Mouse (Mus musculus): ENCODE measurements around the gene Gm2174.
A peak's percentile ranks its signal among the peaks of the same experiment; 100 is the strongest.

The Gm2174 gene

DNA sequence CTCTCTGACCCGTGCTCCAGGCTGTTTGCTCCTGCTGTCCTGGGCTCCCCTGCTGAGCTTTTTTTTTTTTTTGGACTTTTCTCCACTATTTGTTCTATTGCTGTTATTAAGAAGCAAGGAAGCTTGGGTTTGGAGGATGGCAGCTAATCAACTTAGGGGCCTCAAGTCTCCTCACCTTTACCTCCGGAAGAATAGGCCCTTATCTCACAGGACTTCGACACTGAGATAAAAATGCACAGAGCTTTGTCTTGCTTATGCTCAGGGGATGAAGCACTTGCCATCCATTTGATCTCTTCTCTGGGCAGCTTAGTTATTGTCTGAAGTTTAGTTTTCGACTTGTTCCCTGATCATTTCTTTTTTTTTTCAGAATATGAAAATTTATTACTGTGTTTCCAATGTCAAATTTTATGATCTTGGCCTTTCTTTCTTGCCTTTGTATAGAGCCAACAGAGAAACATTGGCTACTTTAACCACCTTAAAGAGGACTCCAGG lies at the start of gene Gm2174:
Gm2174 (plus strand) TSS at position 442 of the 492 bp plus-strand sequence.
- no peak for DNase-seq (ENCODE audit: low read depth, low spot score)

DNA sequence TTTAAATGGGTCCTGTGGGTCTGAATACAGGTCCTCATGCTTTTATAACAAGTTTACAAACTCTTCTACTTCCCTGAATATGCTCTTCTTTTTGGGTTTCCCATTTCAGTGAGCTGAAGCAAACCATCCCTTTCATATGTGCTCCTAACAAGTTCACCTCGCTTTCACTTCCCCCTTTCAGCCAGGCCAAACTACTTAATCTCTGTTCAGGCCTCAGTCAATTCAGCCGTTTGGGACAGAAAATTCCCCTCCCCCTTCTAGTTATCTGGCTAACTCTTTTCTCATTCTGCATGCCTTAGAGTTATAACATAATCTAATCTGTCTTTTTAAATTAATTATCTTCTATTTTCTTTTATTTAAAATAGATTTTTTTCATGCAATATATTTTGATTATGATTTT lies 43.1 kb upstream of the Gm2174 start:
- DNase-seq (ENCODE audit: low read depth, low spot score): no peak

DNA sequence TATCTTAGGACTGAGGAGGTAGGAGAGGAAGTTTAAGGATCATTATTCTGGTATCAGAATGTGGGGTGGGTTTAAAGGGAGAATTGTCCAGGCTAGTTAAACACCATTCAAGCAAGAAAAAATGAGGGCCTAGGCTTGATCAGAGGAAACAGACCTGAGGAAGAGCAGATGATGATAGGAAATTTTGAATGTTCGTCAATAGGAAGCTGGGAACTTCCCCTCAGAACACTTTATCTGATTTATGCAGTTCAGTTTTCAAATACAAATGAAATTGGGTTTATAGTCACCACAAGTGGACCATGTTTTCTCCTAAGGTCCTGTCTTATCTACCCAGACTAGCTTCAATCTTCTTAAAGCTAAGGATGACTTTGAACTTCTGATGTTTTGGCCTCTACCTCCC lies 42.3 kb upstream of the Gm2174 start:
- no peak for DNase-seq (ENCODE audit: low read depth, low spot score)

DNA sequence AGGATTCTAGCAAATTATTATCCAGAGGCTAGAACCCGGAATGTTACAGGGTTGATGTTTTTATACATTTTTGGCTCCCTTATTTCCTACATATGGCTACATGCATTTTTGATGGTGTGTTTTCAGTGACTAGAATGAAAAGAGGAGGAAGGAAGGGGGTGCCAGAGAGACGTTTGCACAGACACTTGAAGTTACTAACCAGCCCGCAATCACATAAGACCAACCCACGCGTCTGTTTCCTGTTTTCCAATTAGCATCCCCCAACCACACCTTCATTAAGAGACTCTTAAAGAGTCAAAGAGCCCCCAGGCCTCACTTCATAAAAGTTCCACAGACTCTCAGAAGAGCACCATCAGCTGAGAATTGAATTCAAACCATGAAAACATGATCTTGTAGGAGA lies 41.6 kb upstream of the Gm2174 start:
- DNase-seq (ENCODE audit: low read depth, low spot score): no peak

DNA sequence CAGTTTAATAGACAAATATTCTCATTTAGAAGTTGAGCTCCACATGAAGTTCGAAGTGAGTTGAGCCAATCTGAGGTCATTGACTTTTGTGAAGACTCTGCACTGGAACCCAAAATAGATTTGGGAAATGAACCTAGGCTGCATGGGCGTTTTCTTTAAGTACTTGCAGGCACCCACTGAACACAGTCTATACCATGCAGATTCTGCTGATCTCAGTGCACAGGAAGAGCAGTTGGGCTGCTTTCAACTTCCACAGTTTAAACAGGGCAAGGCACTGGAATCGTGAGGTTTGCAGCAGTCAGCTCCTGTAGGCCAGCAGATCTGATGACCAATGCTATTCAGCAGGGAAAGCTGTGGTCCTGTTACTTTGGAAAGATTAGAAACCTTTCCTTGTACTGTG lies 31.5 kb upstream of the Gm2174 start:
- DNase-seq (ENCODE audit: low read depth, low spot score): no peak

DNA sequence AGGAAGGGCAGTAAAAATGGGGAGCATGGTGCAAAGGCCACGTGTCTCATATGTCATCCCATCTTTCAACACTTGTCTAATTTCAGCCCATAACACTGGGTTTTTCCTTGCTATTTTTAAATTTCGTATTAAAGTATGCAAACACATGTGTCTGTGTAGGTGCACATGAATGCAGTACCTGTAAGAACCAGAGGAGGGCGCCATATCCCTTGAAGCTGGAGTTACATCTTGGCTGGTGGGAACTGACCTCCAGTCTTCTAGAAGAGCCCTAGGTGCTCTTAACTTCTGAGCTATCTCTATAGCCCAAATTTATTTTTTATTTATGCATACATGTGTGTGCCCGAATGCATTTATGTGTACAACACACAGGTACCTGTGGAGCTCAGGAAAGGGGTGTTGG lies 30.2 kb upstream of the Gm2174 start:
- DNase-seq (ENCODE audit: low read depth, low spot score): peak; percentile 15

DNA sequence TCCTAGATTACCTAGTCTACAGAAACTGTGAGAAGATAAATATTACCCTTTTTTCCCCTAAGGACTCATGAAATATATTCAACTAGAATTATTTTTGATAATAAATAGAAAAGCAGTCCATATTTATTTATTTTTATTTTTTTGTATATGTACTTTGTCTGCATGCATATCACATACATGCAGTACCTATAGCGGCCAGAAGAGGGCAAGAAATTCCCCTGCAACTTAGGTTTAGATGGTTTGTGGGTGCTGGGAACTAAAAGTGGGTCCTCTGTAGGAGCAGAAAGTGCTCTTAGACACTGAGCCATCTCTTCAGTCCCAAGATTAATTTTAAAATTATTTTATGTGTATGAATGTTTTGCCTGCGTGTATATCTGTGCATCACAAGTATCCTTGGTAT lies 17.2 kb upstream of the Gm2174 start:
- peak; percentile 7 for DNase-seq (ENCODE audit: low read depth, low spot score)

DNA sequence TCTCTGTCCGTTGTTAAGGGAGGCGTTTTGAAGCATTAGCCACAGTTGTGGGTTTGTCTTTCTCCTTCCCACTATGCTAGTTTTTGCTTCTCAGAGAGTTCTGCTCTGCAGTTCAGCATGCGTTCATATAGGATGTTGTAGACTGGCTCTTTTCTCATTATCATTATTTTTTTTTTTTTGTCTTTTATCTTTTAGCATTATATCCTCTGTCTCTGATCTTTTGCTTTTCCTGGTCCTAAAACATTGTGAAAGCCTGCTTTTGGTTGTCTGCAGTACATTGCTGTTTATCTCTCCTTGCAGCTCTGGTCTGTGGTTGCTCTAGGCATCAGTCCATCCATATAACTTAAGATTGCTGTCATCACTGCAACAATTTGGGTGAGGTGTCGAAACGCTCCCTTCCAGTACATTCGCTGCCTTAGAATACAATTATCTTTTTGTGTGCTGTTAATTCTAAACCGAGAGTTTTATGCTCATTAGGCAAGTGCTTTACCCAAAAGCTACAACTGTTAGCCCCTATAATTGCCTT lies 11.9 kb upstream of the Gm2174 start:
- DNase-seq (ENCODE audit: low read depth, low spot score): no peak

DNA sequence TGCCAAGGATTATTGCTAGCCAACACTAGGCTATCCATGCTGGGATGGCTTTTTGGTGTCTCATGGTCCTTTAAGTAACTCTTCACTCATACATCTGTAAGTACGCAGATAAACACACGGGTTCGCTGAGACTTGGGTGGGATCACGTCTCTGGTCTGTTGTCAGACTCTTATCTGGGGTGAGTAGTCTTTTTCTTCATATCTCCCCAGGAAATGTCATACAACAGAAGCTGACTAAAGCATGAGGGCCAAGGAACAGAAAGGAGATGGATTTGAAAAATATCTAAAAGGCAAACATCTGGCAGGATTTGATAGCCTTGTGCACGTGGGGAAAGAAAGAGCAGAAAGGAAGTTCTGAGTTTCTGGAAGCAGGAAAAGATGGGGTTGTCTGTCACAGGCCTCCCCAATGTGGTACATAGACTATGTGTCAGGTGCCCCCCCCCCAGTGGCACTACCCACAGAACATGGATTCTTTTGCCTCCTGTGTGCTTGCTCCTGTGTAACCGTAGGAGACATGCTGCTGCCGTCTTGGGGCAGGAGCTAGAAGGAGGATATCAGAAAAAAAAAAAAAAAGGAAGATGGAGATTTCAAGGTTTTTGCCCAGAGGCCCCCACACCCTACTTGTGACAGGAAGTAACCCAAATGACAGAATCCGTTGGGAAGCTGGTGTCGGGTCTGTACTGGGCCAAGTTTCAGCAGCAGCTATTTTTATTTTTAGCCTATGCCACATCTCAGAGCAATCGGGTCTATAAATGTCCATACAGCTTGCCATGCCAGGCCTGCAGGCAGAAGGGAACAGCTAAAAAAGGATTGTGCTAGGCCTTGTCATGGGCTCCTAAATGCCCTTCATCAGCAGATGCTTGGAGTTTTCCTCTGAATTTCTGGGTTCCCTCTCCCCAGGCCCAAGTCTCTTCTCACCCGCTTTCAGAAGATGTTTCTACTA lies 1.0 kb upstream of the Gm2174 start:
- no peak for DNase-seq (ENCODE audit: low read depth, low spot score)

DNA sequence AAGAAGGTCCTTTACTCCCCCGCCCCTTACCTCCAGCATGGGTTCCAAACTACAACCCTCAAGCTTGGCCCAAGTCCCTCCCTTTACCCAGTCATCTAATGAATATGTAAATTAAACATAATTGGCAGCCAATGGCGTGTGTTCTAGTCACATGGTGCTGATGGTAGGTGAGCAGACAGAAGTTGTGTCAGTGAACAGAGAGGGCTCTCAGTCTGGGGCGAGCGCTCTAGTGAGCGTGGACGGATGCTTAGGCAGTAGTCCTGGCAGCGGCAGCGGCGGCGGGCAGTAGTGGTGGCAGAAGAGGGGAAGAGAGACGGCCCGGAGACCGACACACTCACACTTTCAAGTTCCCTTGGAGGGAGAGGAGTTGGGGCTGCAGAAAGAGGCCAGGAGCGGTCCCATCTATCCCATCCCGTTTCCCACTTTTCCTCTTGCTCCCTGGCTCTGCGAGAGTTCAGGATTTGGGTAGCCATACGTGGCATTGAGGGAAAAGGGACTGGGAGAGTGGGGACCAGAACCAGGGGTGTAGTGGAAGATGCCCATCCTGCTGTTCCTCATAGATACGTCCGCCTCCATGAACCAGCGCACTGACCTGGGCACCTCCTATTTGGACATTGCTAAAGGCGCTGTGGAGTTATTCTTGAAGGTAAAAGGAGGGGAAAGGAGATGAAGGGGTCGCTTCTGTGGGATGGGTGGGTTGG lies 7.1 kb downstream of the Gm2174 start, which contains the start of gene Ints6l:
Ints6l (plus strand) TSS at position 187 of the 701 bp plus-strand sequence.
- DNase-seq (ENCODE audit: low read depth, low spot score): peak; percentile 85

DNA sequence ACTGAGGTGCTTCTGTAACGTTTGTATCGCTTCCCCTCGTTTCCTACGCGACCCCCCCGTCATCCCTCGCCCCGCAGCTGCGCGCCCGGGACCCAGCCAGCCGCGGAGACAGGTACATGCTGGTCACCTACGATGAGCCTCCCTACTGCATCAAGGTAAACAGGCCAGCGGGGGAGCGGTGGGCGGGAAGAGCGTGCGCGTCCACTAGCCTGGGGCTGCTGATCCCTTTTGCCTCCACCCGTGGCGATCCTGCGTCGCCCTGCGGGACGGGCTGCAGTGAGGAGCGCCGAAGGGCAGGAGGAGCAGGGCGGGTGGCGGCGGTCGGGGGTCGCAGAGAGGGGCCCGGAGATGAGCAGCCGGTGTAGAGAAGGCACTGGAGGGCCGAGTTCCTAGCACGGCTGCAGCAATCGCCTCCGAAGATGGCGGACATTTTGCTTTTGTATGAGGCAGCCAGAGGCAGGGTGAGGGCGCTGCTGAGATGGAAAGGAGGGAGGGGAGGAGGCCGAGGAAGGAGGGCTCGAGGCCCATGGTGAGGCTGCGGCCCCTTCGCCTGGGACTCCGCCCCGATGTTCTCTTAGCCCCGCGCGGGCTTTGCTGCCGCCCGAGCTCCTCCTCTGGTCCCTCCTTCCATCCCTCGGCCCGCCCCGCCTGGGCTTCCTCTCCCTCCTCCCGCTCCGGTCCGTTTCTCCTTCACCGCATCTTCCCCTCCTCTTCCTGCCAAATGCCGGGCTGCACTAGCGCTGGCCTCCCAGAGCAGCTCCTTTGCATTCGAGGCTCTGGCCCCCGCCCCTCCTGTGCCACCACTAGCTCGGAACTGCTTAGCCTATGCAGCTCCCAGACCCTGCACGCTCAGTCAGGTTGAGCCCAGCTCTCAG lies 7.8 kb downstream of the Gm2174 start:
- DNase-seq (ENCODE audit: low read depth, low spot score): peak; percentile 76

DNA sequence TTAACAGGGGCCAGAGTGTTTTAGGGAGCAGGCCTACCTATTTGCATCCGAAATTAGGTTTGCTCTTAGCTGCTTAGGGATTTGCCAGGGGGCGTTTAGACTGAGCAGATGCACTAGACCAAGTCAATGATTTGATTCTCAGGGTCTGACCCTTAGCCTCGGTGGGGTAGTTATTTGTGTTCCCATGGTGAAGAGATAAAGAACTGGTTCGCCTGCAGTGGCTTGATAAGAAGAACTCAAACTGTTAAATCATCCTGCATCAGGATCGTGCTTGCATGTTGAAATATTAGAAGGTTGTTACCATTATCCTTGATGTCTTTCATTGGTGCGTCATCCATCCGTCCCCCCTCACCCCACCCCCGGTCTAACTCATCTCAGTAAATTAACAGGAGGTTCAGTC lies 8.6 kb downstream of the Gm2174 start:
- no peak for DNase-seq (ENCODE audit: low read depth, low spot score)

DNA sequence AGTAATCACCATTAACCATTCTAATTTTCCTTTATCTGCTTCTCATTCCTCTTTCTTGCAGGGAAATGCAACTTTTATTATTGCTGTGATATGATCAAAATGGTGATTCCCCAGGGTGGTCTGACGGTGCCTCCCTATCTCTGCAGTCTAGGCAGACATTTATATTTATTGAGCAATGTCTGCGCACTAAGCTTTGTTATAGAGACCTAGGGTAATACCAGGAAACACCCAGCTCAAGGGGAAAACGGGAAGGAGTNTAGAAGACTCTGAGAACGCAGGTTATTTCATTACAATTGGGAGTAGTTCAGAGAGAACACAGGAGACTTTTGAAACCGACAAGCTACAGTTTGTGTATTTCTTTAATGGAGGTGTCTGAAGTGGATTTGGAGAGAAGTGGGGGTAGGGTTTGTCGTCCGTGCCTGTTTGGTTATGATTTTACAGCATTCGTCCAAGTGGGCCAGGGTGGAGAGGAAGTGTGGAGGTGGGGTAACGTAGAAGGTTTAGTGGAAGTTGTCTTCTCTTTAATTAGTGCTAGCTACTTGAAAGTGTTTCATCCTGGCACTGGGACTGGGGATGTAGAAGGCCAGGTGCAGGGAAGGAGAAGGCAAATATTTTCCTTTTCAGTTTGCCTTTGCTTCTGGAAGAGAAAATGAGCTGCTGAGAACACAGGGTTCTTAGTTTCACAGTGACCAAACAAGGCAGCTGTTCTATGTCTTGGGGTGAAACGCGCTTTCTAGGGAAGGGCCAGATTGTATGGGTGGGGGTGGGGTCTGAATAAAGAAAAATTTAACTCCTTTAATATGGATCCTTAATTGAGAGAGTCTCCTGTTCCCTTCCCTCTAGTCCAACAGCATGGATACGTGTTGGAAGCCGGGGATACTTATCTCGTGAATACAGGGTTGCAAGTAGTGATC lies 14.5 kb downstream of the Gm2174 start:
- no peak for DNase-seq (ENCODE audit: low read depth, low spot score)

DNA sequence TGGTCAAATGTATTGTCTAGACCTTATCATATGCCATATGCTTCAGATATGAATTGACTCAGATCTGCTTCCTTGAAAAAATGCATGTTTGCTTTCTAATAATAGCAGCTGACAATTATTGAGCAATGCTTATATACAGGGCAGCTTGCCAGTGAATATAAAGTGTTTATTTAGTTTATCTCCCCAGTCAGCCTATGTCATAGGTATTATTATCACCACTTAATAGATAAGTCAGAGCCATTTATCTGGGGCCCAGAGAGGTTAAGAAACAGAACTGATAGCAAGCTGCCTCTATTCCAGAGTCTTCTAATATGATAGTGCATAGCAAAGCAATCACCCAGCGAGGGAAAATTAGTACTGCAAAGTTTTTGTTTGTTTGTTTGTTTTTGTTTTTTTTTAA lies 17.1 kb downstream of the Gm2174 start:
- DNase-seq (ENCODE audit: low read depth, low spot score): no peak

DNA sequence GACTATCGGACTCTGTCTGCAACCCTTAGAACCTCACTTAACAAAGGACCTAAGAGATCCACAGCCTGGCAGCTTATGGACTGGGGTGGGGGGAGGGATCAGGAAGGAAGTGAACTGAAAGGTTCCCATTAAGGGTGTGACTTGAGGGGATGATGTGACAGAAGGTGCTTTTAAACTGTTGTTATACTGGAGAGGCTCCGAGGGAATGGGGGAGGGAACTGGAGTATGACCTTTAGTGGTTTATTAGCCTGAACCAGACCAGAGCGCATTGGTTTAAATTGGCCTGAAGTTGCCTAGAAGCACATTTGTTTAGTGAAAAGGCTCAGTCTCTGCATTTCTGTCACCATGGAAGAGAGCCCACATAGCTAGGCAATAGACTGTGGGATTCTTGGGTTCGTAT lies 19.9 kb downstream of the Gm2174 start:
- DNase-seq (ENCODE audit: low read depth, low spot score): peak; percentile 45

DNA sequence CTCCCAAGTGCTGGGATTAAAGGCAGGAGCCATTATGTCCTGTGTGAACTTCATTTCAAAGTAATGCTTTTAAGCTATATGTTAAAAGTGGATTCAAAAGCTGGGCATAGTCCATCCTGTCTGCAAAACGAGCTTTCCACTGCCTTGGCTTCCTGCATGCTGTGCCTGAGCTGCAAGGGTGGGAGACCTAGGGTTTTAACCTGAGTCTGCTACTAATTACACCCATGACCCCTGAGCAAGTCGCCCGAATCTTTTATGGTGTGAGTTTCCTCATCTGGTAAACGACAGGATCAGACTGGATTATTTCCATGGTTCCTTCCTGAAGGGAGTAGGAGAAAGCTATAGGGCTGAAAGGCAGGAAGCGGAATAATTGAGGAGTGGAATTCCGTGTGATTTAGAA lies 20.7 kb downstream of the Gm2174 start:
- DNase-seq (ENCODE audit: low read depth, low spot score): no peak

DNA sequence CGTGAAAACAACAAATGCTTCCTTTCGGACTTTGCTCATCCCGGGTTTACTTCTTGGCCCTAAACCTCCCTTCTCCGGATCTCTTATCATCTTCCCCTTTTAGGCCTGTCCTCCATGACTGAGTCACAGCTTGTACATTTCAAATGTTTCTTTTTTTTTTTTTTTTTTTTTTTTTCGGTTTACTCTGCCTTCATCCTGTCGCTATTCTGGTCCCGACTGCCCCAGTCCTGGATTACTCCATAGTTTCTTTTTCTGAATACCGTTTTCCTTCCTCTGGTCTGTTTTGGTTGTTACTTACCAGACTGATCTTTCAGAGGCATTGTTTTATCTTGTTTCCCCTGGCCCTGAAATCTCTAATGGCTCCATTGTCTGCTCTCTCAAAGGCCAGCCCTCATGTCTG lies 26.3 kb downstream of the Gm2174 start:
- DNase-seq (ENCODE audit: low read depth, low spot score): no peak

DNA sequence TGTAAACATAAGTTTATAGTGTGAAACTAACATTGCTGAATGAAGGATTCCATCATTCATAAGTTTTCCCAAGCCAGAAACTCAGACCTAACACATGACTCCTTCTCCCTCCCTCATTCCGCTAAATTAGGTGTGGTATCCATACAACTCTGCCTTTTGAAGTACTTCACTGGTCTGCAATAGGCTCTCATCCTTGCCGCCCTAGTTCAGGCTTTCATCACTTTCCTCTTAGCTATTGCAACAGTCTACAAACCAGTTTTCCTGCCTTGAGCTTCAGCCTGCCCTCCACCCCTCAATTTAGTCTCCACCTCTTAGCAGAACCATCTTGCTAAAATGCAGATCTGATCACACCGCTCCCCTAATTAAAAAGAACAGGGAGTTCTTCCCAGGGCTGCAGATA lies 29.8 kb downstream of the Gm2174 start:
- no peak for DNase-seq (ENCODE audit: low read depth, low spot score)

DNA sequence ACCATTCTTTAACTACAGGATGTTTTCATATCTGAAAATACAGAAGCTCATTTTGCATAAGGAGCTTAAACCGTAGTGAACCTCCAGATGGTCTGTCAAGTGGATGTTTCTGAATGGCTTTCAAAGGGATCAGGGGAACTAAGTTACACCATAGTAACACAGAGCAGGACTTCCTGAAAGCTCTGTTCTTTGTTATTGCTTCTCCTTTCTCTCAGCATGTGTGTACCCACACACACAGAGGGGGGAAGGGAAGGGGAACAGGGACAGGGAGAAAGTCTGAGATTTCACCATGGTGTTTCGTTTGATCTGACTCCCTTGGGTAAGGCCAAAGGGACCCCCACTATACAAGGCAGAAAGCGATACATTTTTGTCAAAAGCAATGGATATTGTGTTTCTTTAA lies 34.1 kb downstream of the Gm2174 start:
- DNase-seq (ENCODE audit: low read depth, low spot score): no peak

DNA sequence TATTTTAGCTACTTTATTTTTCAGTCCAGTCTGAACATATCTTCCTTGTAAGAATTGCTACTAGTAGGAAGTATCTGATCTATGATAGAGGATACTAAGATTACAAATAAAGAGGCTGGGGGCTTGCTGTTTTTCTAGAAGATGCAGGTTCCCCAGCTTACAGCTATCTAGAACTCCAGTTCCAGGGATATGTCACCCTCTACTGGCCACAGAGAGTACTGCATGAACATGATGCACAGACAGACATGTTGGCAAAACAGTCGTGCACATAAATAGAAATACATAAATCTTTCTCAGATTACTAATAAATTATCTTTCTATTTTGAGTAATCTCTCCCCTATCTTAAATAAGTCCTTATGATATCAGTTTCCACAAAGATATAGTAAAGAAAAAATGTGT lies 42.0 kb downstream of the Gm2174 start:
- DNase-seq (ENCODE audit: low read depth, low spot score): peak; percentile 54

Data from ES-CJ7 (cell line).